Mouse (Mus musculus): ENCODE measurements around the gene Ccdc15. TPM values are rescaled to one million over a fixed set of nuclear protein-coding genes. Genes with fewer than 3 reads are reported as not detected.

The Ccdc15 gene
- polyA plus RNA-seq, 1 experiment from 2014 or later: 9.1 TPM

DNA sequence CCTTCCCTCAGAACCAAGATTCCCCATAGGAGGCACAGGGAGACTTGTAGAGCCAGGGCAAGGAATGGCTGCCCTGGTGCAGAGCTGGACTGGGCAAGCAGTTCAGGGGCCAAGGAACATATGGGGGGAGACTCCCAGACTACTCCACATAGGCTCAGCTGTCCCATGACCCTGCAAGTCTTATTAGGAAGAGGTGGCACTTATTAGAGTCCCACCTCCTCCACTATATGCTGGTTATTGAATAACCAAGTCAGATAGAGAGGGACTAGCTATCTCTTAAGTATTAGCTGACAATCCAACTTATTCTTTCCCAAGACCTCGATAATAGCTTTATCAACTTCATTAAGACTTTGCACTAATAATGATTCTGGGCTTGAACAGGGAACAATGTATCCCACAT, 102.4 kb downstream of the Ccdc15 start:
- ATAC-seq (ENCODE audit: low FRiP score, low read depth): no peak
- H3K4me1 ChIP-seq: peaks cover 5% of the 10 kb centered on the region; the same call in 1 of the 2 replicates
- H3K36me3 ChIP-seq: no peaks in the 10 kb centered on the region
- WGBS: 93% methylated on average over 1 of the region's 1 CpGs
- no peak overlapping the region for H3K4me3 ChIP-seq
- H3K4me2 ChIP-seq (replicated peaks): no peak overlapping the region
- H3K27me3 ChIP-seq: no peaks in the 10 kb centered on the region; the same call in 1 of the 2 replicates
- no peak overlapping the region for H3K9ac ChIP-seq
- no peak overlapping the region for H3K27ac ChIP-seq
- no peaks in the 10 kb centered on the region for H3K9me3 ChIP-seq

DNA sequence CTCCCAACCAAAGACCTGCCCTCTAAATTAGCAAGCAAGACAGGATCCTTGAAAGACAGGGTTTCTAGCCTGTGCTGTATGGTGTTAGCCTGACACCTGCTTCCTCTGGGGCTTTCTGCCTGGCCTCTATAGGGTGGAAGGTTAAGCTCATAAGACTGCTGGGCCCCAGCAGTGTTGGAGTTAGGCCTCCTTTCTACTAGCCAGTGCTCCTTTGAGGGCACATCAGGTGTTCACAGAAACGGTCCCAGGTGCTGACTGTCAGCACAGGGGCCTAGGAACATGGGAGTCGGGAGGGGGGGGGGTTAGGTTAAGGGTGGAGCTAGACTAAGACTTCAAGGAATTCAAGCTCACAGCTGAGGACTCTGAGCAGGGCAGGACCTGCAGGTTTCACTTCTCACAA, 102.8 kb downstream of the Ccdc15 start:
- Histone ChIP-seq H3K9ac (no peak overlapping the region), H3K36me3 (no peaks in the 10 kb centered on the region), H3K27ac (no peak overlapping the region), H3K9me3 (no peaks in the 10 kb centered on the region), H3K27me3 (no peaks in the 10 kb centered on the region; the same call in 1 of the 2 replicates), H3K4me3 (no peak overlapping the region), H3K4me1 (peaks cover 5% of the 10 kb centered on the region; the same call in 1 of the 2 replicates), H3K4me2 (replicated peaks) (no peak overlapping the region)
- ATAC-seq (ENCODE audit: low FRiP score, low read depth): no peak
- 43% methylated on average over 2 of the region's 2 CpGs for WGBS

DNA sequence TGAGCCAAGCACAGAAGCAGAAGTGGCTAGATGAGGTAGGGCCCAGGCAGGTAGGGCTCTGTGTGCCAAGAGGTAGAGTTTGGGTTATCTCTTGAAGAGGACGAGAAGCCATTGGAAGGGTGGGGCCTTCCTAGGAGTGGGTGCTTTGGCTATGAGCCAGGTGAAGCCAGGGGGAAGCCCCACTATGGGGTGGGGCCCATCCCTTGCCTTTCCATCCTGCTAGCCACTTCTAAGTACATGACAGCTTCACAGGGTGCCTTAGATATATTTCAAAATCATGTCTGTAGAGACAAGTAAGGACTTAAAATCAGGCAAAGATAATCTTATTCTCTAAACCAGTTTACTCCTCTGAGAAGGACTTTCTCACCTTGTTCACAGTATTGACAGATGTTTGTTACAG, 103.6 kb downstream of the Ccdc15 start:
- no peak overlapping the region for H3K4me2 ChIP-seq (replicated peaks)
- WGBS: 69% methylated on average over 1 of the region's 1 CpGs
- H3K9me3 ChIP-seq: no peaks in the 10 kb centered on the region
- no peak overlapping the region for H3K4me3 ChIP-seq
- no peak overlapping the region for H3K9ac ChIP-seq
- peaks cover 5% of the 10 kb centered on the region; the same call in 1 of the 2 replicates for H3K4me1 ChIP-seq
- no peak overlapping the region for H3K27ac ChIP-seq
- H3K36me3 ChIP-seq: no peaks in the 10 kb centered on the region
- H3K27me3 ChIP-seq: no peaks in the 10 kb centered on the region; the same call in 1 of the 2 replicates
- no peak for ATAC-seq (ENCODE audit: low FRiP score, low read depth)

DNA sequence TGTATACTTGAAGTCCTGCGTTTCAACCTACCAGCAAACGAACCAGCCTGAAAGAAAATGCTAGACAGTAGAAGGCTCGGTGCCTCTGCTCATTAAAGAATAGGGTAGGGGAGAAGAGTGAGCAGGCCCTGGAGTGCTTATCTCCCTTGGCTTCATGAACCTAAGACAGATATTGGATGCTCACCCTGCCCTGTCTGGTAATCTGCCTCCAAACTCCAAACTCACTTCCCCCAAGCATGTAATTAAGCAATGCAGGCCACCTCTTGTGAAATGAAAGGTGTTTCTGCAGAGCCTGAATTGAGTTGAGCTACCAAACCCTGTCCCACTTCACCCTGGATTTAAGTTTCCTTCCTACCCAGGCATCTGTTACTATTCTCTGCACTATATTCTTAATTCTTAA, 105.5 kb downstream of the Ccdc15 start:
- WGBS: 81% methylated on average over 3 of the region's 3 CpGs
- H3K36me3 ChIP-seq: no peaks in the 10 kb centered on the region

DNA sequence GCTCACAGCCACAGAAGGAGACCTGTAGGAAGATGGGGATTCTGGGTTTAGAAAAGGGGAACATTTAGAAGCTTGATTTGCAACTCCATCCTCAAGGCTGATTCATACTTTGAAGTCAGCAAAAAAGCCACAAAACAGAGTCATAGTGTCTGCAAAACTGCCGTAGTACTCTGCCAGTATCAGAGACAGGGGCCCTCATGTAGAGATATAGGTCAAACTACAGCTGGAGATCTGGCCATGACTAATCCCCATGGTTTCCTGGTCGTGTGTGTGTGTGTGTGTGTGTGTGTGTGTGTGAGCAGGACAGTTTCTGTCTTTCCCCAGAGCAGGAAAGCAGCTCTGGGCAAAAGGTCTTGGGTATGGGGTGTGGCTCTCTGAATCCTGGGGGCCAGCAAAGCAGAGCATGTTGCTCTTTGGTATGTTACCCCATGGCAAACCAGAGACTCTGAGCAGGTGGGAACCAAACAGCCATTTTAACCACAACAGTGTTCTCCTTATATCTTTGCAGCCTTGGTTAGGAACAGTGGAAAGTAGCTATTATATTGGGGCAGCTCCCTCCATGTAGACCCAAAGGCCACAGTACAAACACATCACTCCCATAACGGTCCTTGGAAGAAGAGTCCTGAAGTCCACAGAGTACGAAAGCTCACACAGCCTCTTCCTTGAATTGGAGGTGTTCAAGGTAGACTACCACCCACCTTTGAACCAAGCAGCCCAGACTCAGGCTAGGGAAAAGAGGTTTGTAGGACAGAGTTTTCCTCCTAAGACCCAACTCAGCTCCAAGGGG, 112.1 kb downstream of the Ccdc15 start:
- H3K36me3 ChIP-seq: peaks cover 4% of the 10 kb centered on the region; the same call in 1 of the 2 replicates
- WGBS: 73% methylated on average over 4 of the region's 4 CpGs
- 0 out of 2 replicates have a peak, but pooled peaks cover 3% of the 10 kb centered on the region for H3K27me3 ChIP-seq
- no peaks in the 10 kb centered on the region for H3K9me3 ChIP-seq
- H3K9ac ChIP-seq: no peak overlapping the region
- no peak overlapping the region for H3K4me2 ChIP-seq (replicated peaks)
- no peak for ATAC-seq (ENCODE audit: low FRiP score, low read depth)
- no peak overlapping the region for H3K27ac ChIP-seq
- no peak overlapping the region for H3K4me3 ChIP-seq
- no peaks in the 10 kb centered on the region for H3K4me1 ChIP-seq

More for the DNA sequence above, 105.5 kb downstream of the Ccdc15 start:
- Histone ChIP-seq H3K4me3 (no peak overlapping the region), H3K27ac (no peak overlapping the region), H3K9ac (no peak overlapping the region), H3K27me3 (no peaks in the 10 kb centered on the region), H3K4me1 (no peaks in the 10 kb centered on the region), H3K4me2 (replicated peaks) (no peak overlapping the region), H3K9me3 (no peaks in the 10 kb centered on the region)
- no peak for ATAC-seq (ENCODE audit: low FRiP score, low read depth)

DNA sequence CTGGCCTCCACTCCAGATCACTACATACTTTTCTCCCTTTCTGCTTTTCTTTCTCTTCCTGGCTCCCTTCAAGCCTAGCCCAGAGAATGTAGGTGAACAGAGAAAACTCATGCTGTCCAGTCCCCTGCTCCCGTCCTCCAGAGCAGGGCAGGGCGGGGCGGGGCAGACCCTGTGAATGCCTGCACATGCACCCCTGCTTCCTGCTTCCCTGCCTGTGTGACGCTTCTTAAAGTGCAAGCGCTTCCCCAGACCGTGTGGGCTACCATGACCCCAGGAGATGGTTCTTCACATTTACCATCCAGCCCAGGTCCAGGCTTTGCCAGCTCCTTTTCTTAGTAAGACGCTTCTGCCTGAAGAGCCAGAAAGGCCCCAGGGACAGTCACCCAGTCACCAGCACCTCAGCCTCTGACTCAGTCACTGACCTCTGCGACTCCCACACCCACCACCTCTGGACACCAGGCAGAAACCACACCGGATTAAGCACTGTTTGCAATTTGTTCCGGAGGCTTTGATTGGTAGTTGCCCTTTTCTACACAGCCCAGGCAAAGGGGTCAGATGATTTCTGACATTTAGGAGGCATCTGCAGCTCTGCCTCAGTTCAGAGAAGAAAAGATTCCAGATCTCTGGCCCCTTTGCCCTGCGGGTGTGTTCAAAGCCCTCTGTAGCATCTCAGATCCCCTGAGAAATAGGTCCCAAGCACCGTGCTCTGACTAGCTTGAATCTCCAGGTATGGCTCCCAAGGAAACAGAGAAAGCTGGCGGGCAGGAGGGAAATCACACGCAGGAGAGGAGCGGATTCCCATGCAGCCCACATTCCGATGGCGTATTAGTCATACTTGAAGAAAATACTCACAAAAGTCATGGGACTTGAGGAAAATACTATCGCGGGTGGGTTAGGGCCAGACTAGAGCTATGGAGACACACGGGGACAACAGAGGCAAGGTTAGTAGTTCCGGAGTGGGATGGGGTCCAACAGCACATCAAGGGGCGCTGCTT, 115.7 kb downstream of the Ccdc15 start:
- WGBS: 65% methylated on average over 22 of the region's 22 CpGs
- no peak overlapping the region for H3K4me3 ChIP-seq
- H3K27me3 ChIP-seq: peaks cover 17% of the 10 kb centered on the region
- H3K9ac ChIP-seq: no peak overlapping the region
- no peaks in the 10 kb centered on the region for H3K9me3 ChIP-seq
- H3K36me3 ChIP-seq: peaks cover 4% of the 10 kb centered on the region; the same call in 1 of the 2 replicates
- H3K4me1 ChIP-seq: no peaks in the 10 kb centered on the region
- no peak overlapping the region for H3K27ac ChIP-seq
- no peak overlapping the region for H3K4me2 ChIP-seq (replicated peaks)
- ATAC-seq (ENCODE audit: low FRiP score, low read depth): no peak

DNA sequence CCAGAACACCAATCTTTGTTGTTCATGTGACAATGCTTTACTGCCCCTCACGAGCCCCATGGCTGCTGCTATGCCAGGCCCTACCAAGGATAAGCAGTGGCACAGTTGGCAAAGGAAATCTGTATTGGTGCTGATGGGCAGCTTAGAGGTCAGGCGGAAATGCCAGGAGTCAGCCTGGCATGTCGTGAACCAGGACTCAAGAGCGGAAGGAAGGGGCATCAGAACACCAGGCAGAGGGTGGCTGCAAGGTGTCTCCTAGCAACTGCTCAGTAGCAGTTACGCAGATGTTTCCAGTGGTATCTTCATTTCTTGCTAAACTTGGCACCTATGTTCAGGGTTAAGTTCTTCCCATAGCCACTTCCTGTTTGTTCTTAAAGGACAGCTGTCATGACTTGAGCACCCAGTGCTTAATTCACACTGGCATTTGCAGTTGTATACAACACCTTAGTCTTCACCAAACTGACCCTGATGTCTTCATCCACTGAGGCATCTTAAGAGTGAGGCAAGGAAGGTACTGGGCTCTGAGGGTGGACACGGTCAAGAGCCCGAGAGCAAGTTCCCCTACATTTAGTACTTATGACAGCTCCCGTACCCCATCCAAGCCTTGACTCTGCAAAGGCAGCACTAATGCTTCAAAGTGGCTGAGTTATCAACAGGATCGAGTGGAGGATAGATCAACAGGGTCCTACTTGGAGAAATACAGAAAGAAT, 117.6 kb downstream of the Ccdc15 start:
- no peak overlapping the region for H3K4me2 ChIP-seq (replicated peaks)
- no peaks in the 10 kb centered on the region for H3K4me1 ChIP-seq
- no peak overlapping the region for H3K9ac ChIP-seq
- no peak overlapping the region for H3K27ac ChIP-seq
- no peak for ATAC-seq (ENCODE audit: low FRiP score, low read depth)
- H3K36me3 ChIP-seq: peaks cover 4% of the 10 kb centered on the region; the same call in 1 of the 2 replicates
- H3K27me3 ChIP-seq: peaks cover 18% of the 10 kb centered on the region
- 93% methylated on average over 9 of the region's 9 CpGs for whole genome bisulfite sequencing
- no peaks in the 10 kb centered on the region for H3K9me3 ChIP-seq
- no peak overlapping the region for H3K4me3 ChIP-seq

DNA sequence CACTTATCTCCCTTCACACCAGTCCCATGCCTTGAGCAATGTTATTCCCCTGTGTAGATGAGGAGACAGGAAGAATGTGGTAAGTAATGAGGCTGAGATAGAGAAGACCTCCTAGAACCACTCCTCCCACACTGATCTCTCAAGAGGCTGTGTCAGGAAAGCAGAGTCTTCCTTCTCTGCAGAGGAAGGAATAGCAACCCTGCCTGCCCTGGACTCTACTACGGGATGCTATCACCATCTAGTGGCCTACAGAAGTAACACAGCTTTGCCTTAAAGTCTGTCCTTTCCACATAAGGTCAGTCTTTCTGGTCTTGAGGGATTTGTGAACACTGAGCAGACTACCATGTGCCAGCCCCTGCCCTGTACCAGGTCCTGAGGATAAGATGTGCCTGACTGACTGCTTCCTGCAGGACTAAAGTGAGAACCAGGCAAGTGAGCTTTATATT, 118.3 kb downstream of the Ccdc15 start:
- Histone ChIP-seq H3K4me3 (no peak overlapping the region), H3K9me3 (no peaks in the 10 kb centered on the region), H3K27me3 (peaks cover 18% of the 10 kb centered on the region), H3K4me1 (no peaks in the 10 kb centered on the region), H3K4me2 (replicated peaks) (no peak overlapping the region), H3K9ac (no peak overlapping the region), H3K27ac (no peak overlapping the region), H3K36me3 (no peaks in the 10 kb centered on the region; the same call in 1 of the 2 replicates)
- WGBS: 0% methylated on average over 1 of the region's 1 CpGs
- ATAC-seq (ENCODE audit: low FRiP score, low read depth): peak; percentile 82

Other genes with a start within 250 kb of the Ccdc15 start
- gene Pknox2, start 201.0 kb downstream of the Ccdc15 start, polyA plus RNA-seq (2015; fragmentation: Nextera tagmentation; extraction: Ambion mirVana): 14.5 and 16.1 TPM in 2 replicates
- gene Tmem218, start 140.2 kb downstream of the Ccdc15 start, polyA plus RNA-seq (2015; fragmentation: Nextera tagmentation; extraction: Ambion mirVana): 12.0 and 12.3 TPM in 2 replicates
- gene Slc37a2, start 92.7 kb downstream of the Ccdc15 start, polyA plus RNA-seq (2015; fragmentation: Nextera tagmentation; extraction: Ambion mirVana): 2.0 and 2.6 TPM in 2 replicates
- gene Hepacam, start 18.9 kb upstream of the Ccdc15 start, polyA plus RNA-seq (2015; fragmentation: Nextera tagmentation; extraction: Ambion mirVana): 0.11 TPM in 1 of 2 replicates, not detected in the other
- 10.3 and 11.9 TPM in 2 replicates for gene Robo4, start 53.5 kb upstream of the Ccdc15 start, polyA plus RNA-seq (2015; fragmentation: Nextera tagmentation; extraction: Ambion mirVana)
- 0.05 and 0.10 TPM in 2 replicates for gene Robo3, start 84.8 kb upstream of the Ccdc15 start, polyA plus RNA-seq (2015; fragmentation: Nextera tagmentation; extraction: Ambion mirVana)
- 30.1 and 33.2 TPM in 2 replicates for gene Msantd2, start 140.9 kb upstream of the Ccdc15 start, polyA plus RNA-seq (2015; fragmentation: Nextera tagmentation; extraction: Ambion mirVana)
- gene Esam, start 179.6 kb upstream of the Ccdc15 start, polyA plus RNA-seq (2015; fragmentation: Nextera tagmentation; extraction: Ambion mirVana): 39.3 and 39.5 TPM in 2 replicates
- gene Vsig2, start 190.8 kb upstream of the Ccdc15 start, polyA plus RNA-seq (2015; fragmentation: Nextera tagmentation; extraction: Ambion mirVana): 0.57 and 1.1 TPM in 2 replicates
- 7.9 and 8.6 TPM in 2 replicates for gene Nrgn, start 204.5 kb upstream of the Ccdc15 start, polyA plus RNA-seq (2015; fragmentation: Nextera tagmentation; extraction: Ambion mirVana)
- 6.7 and 7.8 TPM in 2 replicates for gene Siae, start 207.3 kb upstream of the Ccdc15 start, polyA plus RNA-seq (2015; fragmentation: Nextera tagmentation; extraction: Ambion mirVana)

Measured in limb, embryonic 13.5 days (tissue).